Mouse (Mus musculus): ENCODE measurements at regions not wholly inside any gene's neighbourhood (a gene's known extent, or its start where the extent isn't known, plus 50 kb on each side); places are given as distances from the start of the nearest gene placed in this dataset.

GRCm38 (mm10) chr12:93122216-93122615, 1273.3 kb upstream of the Sel1l start:
- Histone ChIP-seq H3K36me3 (no peaks in the 10 kb centered on the region), H3K27ac (no peak overlapping the region), H3K4me3 (no peak overlapping the region), H3K4me1 (no peaks in the 10 kb centered on the region), H3K9me3 (replicated peaks) (no peaks in the 10 kb centered on the region), H3K27me3 (ENCODE audit: low read depth, poor library complexity, severe bottlenecking) (no peaks in the 10 kb centered on the region)
- DNase-seq (ENCODE audit: low spot score): no peak
- WGBS: 97% methylated on average over 2 of the region's 2 CpGs

DNA sequence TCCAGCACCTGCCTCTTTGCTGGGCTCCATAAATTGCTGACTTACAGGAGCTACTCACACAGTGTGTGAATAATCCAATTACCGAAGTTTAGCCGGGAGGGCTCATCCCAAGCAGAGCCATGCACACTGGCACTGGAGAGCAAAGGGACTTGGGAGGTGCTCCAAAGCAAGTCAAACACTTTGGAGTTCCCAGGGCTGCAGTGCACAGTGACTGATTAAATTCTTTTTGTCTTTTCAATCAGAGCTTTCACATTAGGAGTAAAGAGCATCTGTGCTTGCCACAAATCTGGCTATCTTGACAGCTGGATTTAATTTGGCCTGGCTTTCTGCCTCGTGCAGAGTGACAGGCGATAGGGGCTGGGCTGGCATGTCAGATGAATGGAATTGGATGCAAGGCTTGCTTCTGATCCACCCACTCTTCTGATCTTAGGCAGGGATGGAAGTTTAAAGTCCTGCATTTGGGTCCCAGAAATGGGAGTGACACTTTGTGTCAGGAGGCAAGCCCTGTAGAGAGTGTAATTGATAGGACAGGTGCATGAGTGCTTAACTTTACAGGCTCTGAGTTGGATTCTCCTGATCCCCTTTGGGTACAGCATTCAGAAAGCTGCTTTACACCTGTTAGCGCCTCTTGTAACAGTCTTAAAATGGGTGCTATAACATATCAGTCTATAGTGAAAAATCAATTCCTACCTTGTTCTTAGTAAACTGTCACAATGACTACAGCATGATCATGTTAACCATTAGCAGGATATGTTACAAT, 1239.3 kb upstream of the Sel1l start:
- WGBS: 43% methylated on average over 5 of the region's 5 CpGs
- DNase-seq (ENCODE audit: low spot score): peak; percentile 34
- no peaks in the 10 kb centered on the region for H3K27me3 ChIP-seq (ENCODE audit: low read depth, poor library complexity, severe bottlenecking)
- H3K4me3 ChIP-seq: no peak overlapping the region
- H3K4me1 ChIP-seq: peaks cover 8% of the 10 kb centered on the region
- no peaks in the 10 kb centered on the region for H3K9me3 ChIP-seq (replicated peaks)
- no peak overlapping the region for H3K27ac ChIP-seq
- H3K36me3 ChIP-seq: no peaks in the 10 kb centered on the region

GRCm38 (mm10) chr12:93063864-93064263, 1214.9 kb upstream of the Sel1l start:
- DNase-seq (ENCODE audit: low spot score): no peak
- H3K27ac ChIP-seq: no peak overlapping the region

DNA sequence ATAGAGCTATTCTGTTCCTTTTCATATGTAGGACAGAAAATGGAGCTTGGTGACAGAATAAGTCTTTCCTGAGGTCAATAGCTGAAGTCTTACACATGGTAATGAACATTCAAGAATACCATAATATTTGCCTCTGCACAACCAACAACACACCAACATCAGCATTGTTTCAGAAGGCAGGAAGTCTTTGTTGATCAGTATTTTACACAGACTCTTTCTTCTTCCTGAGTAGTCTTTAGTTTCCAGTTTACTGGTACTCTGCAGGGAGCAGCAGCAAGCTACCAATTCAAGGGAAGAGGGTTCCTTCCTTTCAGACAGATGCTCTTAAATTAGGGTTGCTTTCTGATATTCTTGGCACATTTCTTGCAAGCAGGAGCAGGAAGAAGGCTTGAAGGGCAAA, 1170.7 kb upstream of the Sel1l start:
- Histone ChIP-seq H3K9me3 (replicated peaks) (no peaks in the 10 kb centered on the region), H3K27ac (no peak overlapping the region), H3K36me3 (no peaks in the 10 kb centered on the region), H3K27me3 (ENCODE audit: low read depth, poor library complexity, severe bottlenecking) (no peaks in the 10 kb centered on the region), H3K4me1 (no peaks in the 10 kb centered on the region), H3K4me3 (no peak overlapping the region)
- DNase-seq (ENCODE audit: low spot score): no peak

More at GRCm38 (mm10) chr12:93063864-93064263, 1214.9 kb upstream of the Sel1l start:
- H3K9me3 ChIP-seq (replicated peaks): no peaks in the 10 kb centered on the region
- H3K27me3 ChIP-seq (ENCODE audit: low read depth, poor library complexity, severe bottlenecking): no peaks in the 10 kb centered on the region
- 34% methylated on average over 1 of the region's 1 CpGs for WGBS
- no peaks in the 10 kb centered on the region for H3K36me3 ChIP-seq
- H3K4me1 ChIP-seq: no peaks in the 10 kb centered on the region
- H3K4me3 ChIP-seq: no peak overlapping the region

- no peaks in the 10 kb centered on the region for H3K9me3 ChIP-seq (replicated peaks)
- H3K27ac ChIP-seq: no peak overlapping the region
- no peak for DNase-seq (ENCODE audit: low spot score)
- no peaks in the 10 kb centered on the region for H3K27me3 ChIP-seq (ENCODE audit: low read depth, poor library complexity, severe bottlenecking)
- no peaks in the 10 kb centered on the region for H3K36me3 ChIP-seq
- H3K4me1 ChIP-seq: no peaks in the 10 kb centered on the region; the same call in 1 of the 2 replicates
- no peak overlapping the region for H3K4me3 ChIP-seq
These were observed 1162.6 kb upstream of the Sel1l start for GRCm38 (mm10) chr12:93011583-93011982.

DNA sequence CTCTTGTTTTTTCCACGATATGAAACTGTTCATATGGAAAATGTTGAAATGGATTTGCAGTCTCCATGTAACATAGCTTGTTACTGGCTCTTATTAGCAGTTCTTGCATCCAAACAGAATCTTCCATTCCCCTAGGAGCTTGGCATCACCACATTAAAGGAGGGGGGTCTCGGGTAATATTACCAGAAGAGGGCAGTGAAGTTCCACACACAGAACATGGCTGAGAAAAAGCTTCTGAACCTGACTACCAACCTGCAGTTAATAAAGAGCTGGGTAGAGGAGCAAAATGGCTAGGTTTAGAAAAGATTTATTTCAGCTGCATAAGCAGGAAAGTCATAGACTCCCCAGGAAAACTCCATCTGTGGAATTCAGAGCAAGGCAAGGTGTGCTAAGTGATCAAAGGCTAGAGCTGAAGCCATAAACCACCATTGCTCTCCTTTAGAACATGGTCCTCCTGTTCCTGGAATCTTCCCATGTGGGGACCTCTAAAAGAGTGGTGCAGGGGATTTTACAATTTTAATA, 1157.9 kb upstream of the Sel1l start:
- no peak overlapping the region for H3K27ac ChIP-seq
- no peaks in the 10 kb centered on the region; the same call in 1 of the 2 replicates for H3K4me1 ChIP-seq
- no peaks in the 10 kb centered on the region for H3K27me3 ChIP-seq (ENCODE audit: low read depth, poor library complexity, severe bottlenecking)
- peak; percentile 35 for DNase-seq (ENCODE audit: low spot score)
- H3K36me3 ChIP-seq: no peaks in the 10 kb centered on the region
- WGBS: 42% methylated on average over 2 of the region's 2 CpGs
- no peaks in the 10 kb centered on the region for H3K9me3 ChIP-seq (replicated peaks)
- no peak overlapping the region for H3K4me3 ChIP-seq

DNA sequence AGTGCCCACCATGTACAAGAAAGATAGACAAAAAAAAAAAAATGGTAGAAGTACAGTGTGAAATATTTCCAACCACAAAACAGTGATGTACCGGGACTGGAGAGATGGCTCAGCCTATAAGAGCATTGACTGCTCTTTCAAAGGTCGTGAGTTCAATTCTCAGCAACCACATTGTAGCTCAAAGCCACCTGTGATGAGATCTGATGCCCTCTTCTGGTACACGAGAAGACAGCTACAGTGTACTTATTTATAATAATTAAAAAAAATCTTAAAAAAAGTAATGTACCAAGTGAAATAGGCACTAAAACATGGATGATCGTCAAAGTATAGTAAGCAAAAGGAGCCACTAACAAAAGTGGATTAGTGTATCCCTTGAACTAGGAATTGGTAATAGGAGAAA, 1154.2 kb upstream of the Sel1l start:
- H3K36me3 ChIP-seq: no peaks in the 10 kb centered on the region
- H3K27ac ChIP-seq: no peak overlapping the region
- H3K4me3 ChIP-seq: no peak overlapping the region
- WGBS: 90% methylated on average over 4 of the region's 4 CpGs
- no peak for DNase-seq (ENCODE audit: low spot score)
- no peaks in the 10 kb centered on the region for H3K27me3 ChIP-seq (ENCODE audit: low read depth, poor library complexity, severe bottlenecking)
- H3K4me1 ChIP-seq: no peaks in the 10 kb centered on the region; the same call in 1 of the 2 replicates
- H3K9me3 ChIP-seq (replicated peaks): no peaks in the 10 kb centered on the region

DNA sequence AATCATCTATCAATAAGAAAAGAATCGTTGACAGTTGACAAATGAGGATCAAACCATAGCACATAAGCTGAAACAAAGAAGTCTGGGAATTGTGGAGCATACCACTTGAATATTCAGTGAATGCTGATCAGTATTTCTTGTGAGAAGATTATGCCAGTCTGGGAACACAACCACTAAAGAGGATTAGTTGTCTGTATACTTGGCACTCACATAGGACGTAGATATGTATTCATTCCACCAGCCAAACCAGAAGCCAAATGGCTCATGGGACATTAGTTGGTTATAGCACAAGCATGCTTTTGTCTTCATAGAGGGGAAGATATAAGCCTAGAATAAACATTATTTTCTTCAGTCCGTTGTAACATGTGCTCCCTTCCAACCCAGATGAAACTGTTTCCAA, 1126.7 kb upstream of the Sel1l start:
- no peak for DNase-seq (ENCODE audit: low spot score)
- no peak overlapping the region for H3K4me3 ChIP-seq
- no peaks in the 10 kb centered on the region for H3K27me3 ChIP-seq (ENCODE audit: low read depth, poor library complexity, severe bottlenecking)
- H3K27ac ChIP-seq: no peak overlapping the region
- H3K36me3 ChIP-seq: no peaks in the 10 kb centered on the region
- 92% methylated on average over 3 of the region's 3 CpGs for WGBS
- H3K4me1 ChIP-seq: no peaks in the 10 kb centered on the region
- H3K9me3 ChIP-seq (replicated peaks): no peaks in the 10 kb centered on the region

GRCm38 (mm10) chr12:92944352-92944751, 1095.4 kb upstream of the Sel1l start:
- no peak overlapping the region for H3K27ac ChIP-seq
- DNase-seq (ENCODE audit: low spot score): no peak
- H3K9me3 ChIP-seq (replicated peaks): no peaks in the 10 kb centered on the region
- no peak overlapping the region for H3K4me3 ChIP-seq
- no peaks in the 10 kb centered on the region for H3K4me1 ChIP-seq
- no peaks in the 10 kb centered on the region for H3K36me3 ChIP-seq
- 91% methylated on average over 3 of the region's 3 CpGs for WGBS
- H3K27me3 ChIP-seq (ENCODE audit: low read depth, poor library complexity, severe bottlenecking): no peaks in the 10 kb centered on the region

DNA sequence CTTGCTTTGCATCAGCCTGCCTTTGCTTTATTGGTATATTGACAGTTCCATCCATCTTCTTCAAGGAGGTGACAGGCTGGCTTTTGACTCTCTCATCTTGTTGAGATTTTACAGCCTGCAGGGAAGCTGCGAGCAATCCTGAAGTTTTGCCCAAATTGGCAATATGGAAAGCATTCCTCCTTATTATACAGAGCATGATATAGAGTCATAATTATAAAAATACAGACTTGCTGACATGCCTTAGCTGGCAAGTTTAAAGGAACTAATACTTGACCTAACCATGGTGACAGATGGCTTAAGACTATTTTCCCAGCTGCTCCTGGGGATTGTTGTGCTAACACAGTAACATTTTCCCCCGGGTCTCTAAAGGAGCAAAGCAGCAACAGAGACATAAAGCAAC, 1078.6 kb upstream of the Sel1l start:
- no peaks in the 10 kb centered on the region for H3K27me3 ChIP-seq (ENCODE audit: low read depth, poor library complexity, severe bottlenecking)
- no peaks in the 10 kb centered on the region for H3K36me3 ChIP-seq
- H3K4me3 ChIP-seq: no peak overlapping the region
- WGBS: 61% methylated on average over 2 of the region's 2 CpGs
- H3K9me3 ChIP-seq (replicated peaks): no peaks in the 10 kb centered on the region
- H3K4me1 ChIP-seq: no peaks in the 10 kb centered on the region
- no peak overlapping the region for H3K27ac ChIP-seq
- DNase-seq (ENCODE audit: low spot score): no peak

DNA sequence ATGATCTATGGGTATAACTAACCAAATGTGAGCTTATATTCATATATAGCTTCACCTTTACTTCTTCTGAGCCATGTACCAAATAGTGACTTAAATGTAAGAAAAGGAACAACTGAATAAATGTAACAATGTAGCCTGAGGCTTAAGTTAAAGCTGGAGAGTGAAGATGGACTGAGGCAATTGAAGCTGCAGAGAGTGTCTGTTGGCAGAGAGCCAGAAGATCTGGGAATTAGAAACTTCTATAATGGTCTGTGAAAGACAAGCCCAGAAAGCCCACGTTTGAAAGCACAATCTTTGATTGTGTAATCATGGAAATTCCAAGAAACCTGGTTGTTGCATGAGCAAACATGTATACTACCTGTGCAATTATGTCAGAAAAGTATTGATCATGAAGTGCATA, 1078.0 kb upstream of the Sel1l start:
- Histone ChIP-seq H3K27ac (no peak overlapping the region), H3K4me3 (no peak overlapping the region), H3K9me3 (replicated peaks) (no peaks in the 10 kb centered on the region), H3K27me3 (ENCODE audit: low read depth, poor library complexity, severe bottlenecking) (no peaks in the 10 kb centered on the region), H3K4me1 (no peaks in the 10 kb centered on the region), H3K36me3 (no peaks in the 10 kb centered on the region)
- WGBS: 42% methylated on average over 1 of the region's 1 CpGs
- DNase-seq (ENCODE audit: low spot score): no peak

DNA sequence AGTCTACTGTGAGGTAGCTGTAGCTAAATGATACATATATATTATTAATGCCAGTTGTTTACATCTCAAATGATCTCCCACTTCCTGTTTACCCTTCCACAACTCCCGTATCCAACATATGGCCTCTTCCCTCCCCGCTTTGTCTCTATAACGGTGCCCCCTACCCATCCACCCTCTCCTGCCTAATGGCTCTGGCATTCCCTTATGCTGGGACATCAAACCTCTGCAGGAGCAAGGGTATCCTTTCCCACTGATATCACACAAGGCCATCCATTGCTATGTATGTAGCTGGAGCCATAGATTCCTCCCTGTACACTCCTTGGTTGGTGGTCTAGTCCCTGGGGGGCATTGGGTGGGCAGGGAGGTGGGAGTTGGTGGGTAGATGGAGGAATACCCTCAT, 1071.0 kb upstream of the Sel1l start:
- no peaks in the 10 kb centered on the region for H3K9me3 ChIP-seq (replicated peaks)
- H3K27me3 ChIP-seq (ENCODE audit: low read depth, poor library complexity, severe bottlenecking): no peaks in the 10 kb centered on the region
- WGBS: 84% methylated on average over 3 of the region's 3 CpGs
- DNase-seq (ENCODE audit: low spot score): no peak
- no peak overlapping the region for H3K27ac ChIP-seq
- H3K4me3 ChIP-seq: no peak overlapping the region
- H3K36me3 ChIP-seq: no peaks in the 10 kb centered on the region
- H3K4me1 ChIP-seq: no peaks in the 10 kb centered on the region

- no peaks in the 10 kb centered on the region for H3K4me1 ChIP-seq
- H3K4me3 ChIP-seq: no peak overlapping the region
- H3K27me3 ChIP-seq (ENCODE audit: low read depth, poor library complexity, severe bottlenecking): no peaks in the 10 kb centered on the region
- no peaks in the 10 kb centered on the region for H3K36me3 ChIP-seq
- no peak for DNase-seq (ENCODE audit: low spot score)
- 87% methylated on average over 3 of the region's 3 CpGs for WGBS
- H3K9me3 ChIP-seq (replicated peaks): no peaks in the 10 kb centered on the region
- no peak overlapping the region for H3K27ac ChIP-seq
These were observed 1067.3 kb upstream of the Sel1l start for GRCm38 (mm10) chr12:92916267-92916666.

GRCm38 (mm10) chr12:92915776-92916175, 1066.8 kb upstream of the Sel1l start:
- H3K36me3 ChIP-seq: no peaks in the 10 kb centered on the region
- H3K4me3 ChIP-seq: no peak overlapping the region
- H3K9me3 ChIP-seq (replicated peaks): no peaks in the 10 kb centered on the region
- no peak overlapping the region for H3K27ac ChIP-seq
- no peaks in the 10 kb centered on the region for H3K4me1 ChIP-seq
- no peak for DNase-seq (ENCODE audit: low spot score)
- H3K27me3 ChIP-seq (ENCODE audit: low read depth, poor library complexity, severe bottlenecking): no peaks in the 10 kb centered on the region

Measured in limb, embryonic 10.5 days (tissue).